Mouse (Mus musculus): ENCODE measurements at regions not wholly inside any gene's neighbourhood (a gene's known extent, or its start where the extent isn't known, plus 50 kb on each side); places are given as distances from the start of the nearest gene placed in this dataset.
"Not testable (repeated sequence)": the region's sequence is repeated elsewhere in the genome, so short reads cannot be mapped to it uniquely, and the experiment has no call there.

GRCm38 (mm10) chr14:61737504-61738040 is 130.3 kb downstream of the Kcnrg start:
- intact Hi-C loops (cut with DNase I) = no loop called here
- peak; percentile 10 for DNase-seq (ENCODE audit: low spot score)

DNA sequence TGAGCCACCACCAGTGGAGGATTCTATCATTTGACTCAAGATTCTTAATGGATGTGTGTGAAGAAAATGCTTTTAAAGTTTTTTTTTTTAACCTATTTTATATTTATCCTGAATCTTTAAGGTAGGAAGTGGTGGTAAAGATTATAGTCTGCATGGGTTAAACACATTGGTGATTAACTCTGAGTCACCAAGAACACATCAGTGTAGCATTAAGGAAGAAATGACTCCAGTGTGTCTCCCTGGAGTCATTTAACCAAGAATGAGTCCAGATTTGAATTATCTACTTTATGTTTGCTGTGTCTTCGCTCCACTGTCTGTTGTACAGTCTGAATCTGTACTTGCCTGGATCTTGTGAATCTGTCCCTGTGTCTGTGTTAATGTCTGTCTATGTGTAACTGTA is 132.2 kb downstream of the Kcnrg start:
- no peak for DNase-seq (ENCODE audit: low spot score)
- intact Hi-C loops (cut with DNase I) = no loop called here

DNA sequence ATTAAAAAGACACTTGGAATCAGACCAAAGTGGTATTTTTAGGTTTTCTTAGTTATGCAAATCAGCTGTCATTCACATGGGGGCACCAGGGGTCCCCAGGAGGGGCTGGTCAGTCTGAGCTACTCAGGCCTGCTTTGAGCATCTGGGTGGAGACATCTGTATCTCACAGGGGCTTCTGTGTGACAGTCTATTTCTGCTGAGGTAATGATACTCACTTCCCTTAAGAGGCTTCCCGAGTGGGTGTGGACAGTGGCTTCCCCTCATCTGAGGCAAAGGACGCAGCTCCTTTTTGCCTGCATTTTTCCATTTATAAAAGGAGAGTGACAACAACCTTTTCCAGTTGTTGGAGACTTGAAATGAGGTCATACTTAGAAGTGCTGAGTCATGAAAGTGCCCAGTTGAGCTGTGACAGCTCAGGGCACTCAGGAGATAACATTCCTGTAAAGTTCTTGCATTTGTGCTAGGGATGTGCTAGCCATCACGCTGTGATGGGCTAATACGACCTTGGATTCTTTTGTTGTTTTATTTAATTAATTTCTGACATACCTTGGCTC is 136.7 kb downstream of the Kcnrg start:
- DNase-seq (ENCODE audit: low spot score) = no peak
- intact Hi-C loops (cut with DNase I) = no loop called here

- intact Hi-C loops (cut with DNase I) = no loop called here
- no peak for DNase-seq (ENCODE audit: low spot score)
Observed at GRCm38 (mm10) chr14:61753421-61753820, 146.2 kb downstream of the Kcnrg start.

- no peak for DNase-seq (ENCODE audit: low spot score)
- intact Hi-C loops (cut with DNase I) = no loop called here
Observed at GRCm38 (mm10) chr14:61756651-61757050, 149.4 kb downstream of the Kcnrg start.

DNA sequence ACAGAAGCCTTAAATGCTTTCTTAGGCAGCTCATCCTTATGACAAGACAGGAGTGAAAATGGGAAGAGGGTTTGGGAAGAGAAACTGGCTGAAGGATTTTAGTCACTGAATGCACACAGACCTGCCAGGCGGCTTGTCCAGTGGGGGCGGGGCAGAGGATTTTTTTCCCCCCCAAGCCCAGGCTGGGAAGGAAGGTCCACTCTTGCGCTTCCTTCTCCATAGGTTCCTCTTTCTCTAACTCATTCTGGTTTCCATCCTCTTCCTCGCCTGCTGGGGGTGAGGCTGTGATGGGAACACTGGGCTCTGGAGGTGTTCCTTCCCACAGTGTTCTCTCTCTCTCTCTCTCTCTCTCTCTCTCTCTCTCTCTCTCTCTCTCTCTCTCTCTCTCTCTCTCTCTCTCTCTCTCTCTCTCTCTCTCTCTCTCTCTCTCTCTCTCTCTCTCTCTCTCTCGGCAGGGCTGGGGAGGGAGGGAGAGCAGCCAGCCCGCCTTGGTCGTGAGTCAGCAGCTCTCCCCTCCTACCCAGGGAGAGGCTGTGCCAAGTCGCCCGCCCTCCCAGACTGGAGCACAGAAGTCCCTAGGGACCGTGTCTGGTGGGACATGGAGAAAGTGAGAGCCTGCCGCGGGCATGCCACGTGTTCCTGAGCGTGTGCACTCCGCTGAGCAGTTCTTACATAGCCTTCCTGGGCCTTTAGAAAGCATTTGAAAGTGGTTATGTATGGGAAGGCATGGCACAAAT is 150.0 kb downstream of the Kcnrg start:
- intact Hi-C loops (cut with DNase I) = no loop called here
- DNase-seq (ENCODE audit: low spot score) = peak; percentile 70

- DNase-seq (ENCODE audit: low spot score) = no peak
- intact Hi-C loops (cut with DNase I) = no loop called here
Observed at GRCm38 (mm10) chr14:61757823-61758175, 150.5 kb downstream of the Kcnrg start.

GRCm38 (mm10) chr14:61758586-61758985 is 151.3 kb downstream of the Kcnrg start:
- DNase-seq (ENCODE audit: low spot score) = no peak
- intact Hi-C loops (cut with DNase I) = no loop called here

DNA sequence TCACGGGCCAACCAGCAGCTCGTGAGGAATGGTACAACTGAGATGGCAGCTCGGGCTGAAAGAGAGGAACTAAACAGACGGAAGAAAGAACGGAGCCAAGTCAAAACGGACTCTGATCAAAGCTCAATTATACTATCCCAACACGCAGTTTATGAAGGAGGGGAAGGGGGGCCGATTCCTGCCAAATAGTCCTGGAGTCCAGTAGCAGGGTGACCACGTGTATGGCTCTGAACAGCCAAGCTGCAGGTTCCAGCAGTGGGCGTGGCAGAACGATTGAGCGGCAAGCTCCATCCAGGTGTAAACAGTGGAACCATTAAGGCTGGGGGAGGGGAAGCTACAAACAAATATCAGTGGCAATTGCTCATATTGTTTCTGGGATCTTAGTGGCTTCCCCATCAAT is 152.9 kb downstream of the Kcnrg start:
- DNase-seq (ENCODE audit: low spot score); intact Hi-C loops (cut with DNase I): not testable (repeated sequence)

DNA sequence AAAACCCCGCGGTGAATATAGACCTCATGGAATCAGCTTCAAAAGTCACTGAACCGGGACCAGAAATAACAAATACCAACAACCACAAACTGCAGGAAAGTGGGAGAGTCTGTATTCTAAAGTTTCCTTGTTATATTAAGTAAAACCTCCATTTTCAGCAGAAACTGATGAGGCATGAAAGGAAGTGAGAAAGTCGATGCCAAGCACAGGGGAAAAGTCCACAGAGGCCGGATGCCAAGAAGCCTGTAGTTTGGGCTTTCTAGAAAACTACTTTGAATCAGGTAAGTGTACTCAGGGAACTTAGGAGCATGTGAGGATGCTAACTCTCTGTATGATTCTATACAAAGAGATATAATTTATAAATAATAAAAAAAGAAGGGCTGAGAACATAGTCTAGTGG is 154.8 kb downstream of the Kcnrg start:
- intact Hi-C loops (cut with DNase I) = no loop called here
- DNase-seq (ENCODE audit: low spot score) = no peak

DNA sequence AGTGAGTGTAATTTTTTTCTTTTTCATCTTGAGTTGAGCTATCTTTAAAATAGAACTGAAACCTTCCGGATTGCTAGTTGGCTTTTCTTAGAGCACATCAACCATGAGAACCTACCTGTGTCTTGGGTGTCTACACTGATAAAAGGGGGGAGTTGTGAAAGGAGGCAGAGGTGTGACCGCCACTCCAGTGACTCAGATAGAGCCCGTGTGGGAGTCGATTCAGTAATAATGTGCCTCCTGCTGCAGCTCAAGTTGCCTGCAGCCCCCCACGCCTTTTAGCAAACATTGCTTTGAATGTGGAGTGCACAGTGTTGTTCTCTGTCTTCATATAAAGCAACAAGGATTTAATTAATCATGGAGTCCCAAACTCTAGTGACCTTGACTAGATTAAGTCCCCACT is 162.6 kb downstream of the Kcnrg start:
- no peak for DNase-seq (ENCODE audit: low spot score)

DNA sequence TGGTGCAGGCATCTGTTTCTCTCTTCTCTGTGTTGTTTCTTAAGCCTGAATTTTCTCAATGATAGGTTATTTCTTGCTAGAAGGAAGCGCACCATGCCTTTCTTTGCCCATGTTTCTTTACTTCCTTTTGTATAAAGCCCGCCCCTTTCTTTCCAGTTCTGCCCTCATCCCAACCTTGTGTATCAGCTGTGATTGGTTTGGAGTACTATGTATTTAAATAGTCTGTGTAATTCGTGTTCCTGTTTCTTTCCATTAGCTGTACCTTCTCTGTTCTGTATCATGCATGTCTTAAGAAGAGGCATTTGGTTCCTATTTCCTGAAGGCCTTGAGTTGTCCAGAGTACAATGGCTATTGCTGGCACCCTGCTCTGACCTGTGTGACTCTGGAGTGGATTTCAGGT is 166.9 kb downstream of the Kcnrg start:
- intact Hi-C loops (cut with DNase I) = no loop called here
- DNase-seq (ENCODE audit: low spot score) = no peak

More for the DNA sequence above, 162.6 kb downstream of the Kcnrg start:
- intact Hi-C loops (cut with DNase I) = no loop called here

DNA sequence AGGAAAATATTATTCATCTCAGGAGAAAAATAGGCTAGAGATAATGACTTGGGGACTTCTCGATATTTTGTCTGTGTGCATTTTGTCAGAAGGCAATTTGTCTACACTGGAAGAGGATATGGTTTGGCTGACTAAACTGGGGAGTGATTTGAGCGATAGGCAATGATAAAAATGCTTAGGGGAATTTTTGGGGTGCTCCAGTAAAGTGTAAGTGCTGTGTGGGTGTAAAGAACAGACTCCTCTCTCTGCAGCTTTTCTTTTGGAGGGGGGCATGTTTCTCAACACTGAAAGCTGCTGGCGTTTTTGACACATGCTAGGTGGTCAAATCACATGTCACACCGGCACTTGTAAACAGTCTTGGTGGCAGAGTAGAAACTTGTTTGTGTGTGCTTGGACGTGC is 171.4 kb downstream of the Kcnrg start:
- intact Hi-C loops (cut with DNase I) = no loop called here
- DNase-seq (ENCODE audit: low spot score) = no peak

DNA sequence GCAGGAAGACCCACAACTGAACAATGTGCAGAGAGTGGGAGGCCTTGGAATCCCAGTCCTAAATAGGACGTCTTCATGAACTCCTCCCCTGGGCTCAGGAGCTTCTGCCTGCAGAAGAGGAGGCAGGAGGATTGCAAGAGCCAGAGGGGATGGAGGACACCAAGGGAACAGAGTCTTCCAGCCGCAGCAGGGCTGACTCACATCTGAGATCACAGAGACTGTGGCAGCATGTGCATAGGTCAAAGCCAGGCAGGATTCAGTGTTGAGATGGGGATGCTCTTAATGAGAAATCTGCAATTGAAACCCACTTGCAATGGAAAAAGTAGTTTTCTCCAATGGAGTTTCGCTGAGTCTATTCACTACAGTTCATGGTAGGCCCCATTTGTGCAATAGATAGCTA is 175.9 kb downstream of the Kcnrg start:
- intact Hi-C loops (cut with DNase I) = no loop called here
- DNase-seq (ENCODE audit: low spot score) = no peak

GRCm38 (mm10) chr14:61784609-61785008 is 177.4 kb downstream of the Kcnrg start:
- intact Hi-C loops (cut with DNase I) = no loop called here
- DNase-seq (ENCODE audit: low spot score) = no peak

- DNase-seq (ENCODE audit: low spot score) = no peak
- intact Hi-C loops (cut with DNase I) = no loop called here
Observed at GRCm38 (mm10) chr14:61786031-61786430, 178.8 kb downstream of the Kcnrg start.

- intact Hi-C loops (cut with DNase I) = no loop called here
Observed at GRCm38 (mm10) chr14:61787746-61788145, 180.5 kb downstream of the Kcnrg start.

DNA sequence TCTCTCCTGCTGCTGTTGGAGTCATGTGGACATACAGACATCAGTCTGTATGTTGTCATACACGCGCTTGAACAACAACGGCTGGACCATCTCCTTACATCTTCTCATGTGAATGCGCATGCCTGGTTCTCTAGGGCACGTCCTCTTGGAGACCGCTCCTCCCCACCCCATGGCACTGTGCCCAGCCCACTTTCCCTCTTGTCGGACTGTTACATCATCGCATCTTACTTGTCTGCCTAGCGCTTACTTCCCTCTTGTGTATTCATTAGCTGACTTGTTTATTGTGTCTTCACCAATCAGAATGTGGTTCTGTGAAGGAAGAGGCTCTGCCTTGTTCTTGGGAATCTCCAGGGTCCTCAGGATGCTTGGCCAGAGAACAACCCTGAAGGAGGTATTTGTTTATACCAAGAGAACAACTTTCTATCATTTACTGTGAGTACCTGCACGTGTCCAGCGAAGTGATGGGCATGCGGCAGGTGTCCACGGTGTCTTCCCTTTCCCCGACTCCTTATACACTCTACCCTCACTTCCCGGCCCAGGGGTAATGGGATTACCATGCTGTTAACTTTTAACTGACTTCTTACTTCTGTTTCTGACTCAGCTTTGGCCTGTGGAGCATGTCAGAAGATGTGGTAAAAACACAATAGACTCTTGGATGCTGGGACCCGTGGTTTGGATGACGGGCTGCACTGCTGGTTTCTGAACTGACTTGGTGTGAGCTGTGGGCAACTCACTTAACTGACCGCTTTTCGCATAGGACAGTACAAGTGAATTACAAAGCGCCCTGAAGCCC is 181.9 kb downstream of the Kcnrg start:
- intact Hi-C loops (cut with DNase I) = no loop called here
- peak; percentile 20 for DNase-seq (ENCODE audit: low spot score)

More at GRCm38 (mm10) chr14:61787746-61788145, 180.5 kb downstream of the Kcnrg start:
- no peak for DNase-seq (ENCODE audit: low spot score)

- intact Hi-C loops (cut with DNase I) = no loop called here
- DNase-seq (ENCODE audit: low spot score) = no peak
Observed at GRCm38 (mm10) chr14:61795976-61796645, 188.9 kb downstream of the Kcnrg start.

DNA sequence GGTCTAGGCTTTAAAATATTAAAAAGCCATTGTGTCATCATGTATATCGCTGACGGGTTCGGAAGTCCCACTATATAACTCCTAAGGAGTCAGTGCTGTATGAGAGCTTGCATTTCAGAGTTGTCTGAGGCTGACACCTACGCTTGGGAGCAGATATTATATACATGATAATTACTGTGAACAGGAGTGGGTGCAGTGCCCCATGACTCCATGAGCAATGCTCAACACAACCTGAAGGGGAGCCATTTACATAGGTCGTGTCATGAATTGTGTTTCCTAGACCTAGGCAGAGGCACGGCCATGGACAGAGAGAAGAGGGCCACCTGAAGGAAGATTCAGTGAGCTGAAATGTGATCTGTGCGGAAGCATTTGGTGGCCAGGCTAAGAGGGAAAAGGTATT is 189.4 kb downstream of the Kcnrg start:
- intact Hi-C loops (cut with DNase I) = no loop called here
- no peak for DNase-seq (ENCODE audit: low spot score)

Measured in heart, postnatal 25 days (tissue).